Mouse (Mus musculus): ENCODE measurements at regions not wholly inside any gene's neighbourhood (a gene's known extent, or its start where the extent isn't known, plus 50 kb on each side); places are given as distances from the start of the nearest gene placed in this dataset.
A peak's percentile ranks its signal among the peaks of the same experiment; 100 is the strongest.

DNA sequence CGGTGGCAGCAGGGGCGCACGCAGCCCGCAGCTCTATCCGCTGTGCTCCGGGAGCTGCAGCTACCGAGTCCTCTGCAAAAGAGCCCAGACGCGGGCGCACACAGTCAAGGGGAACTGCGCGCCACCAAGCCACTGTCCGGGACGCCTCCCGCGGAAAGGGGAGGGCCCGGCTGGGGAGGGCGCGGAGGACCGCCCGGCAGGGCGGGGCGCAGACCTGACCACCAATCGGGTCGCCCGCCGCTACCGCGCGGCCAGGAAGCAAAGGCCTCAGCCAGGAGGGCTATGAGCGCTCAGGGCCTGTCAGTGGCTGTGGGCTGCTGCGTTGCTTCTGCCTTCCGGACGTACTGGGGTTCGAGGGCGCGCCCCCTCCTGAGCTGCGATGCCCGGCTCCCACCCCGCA lies 1034.5 kb downstream of the Gm10330 start:
- DNase-seq = peak; percentile 34

DNA sequence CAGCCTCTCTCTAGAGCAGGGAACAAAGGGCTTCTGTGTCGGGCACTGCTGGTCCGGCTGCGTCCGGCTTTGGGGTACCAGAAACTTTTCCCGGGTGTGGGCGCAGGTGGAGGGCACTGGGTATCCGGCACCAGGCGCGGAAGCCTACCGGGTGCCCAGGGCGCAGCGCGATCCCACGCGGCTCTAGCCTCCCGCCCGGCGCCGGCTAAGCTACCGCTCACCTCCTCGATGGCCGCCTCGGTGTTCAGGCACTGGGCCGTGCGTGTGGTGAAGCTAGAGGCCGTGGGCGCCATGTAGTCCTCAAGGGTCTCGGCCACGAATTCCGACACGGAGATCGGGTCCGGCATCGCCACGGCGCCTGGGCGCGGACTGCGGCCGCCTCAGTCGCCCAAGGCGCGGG lies 1035.0 kb downstream of the Gm10330 start:
- peak; percentile 17 for DNase-seq
